Mouse (Mus musculus) urinary bladder, adult 2 months (tissue): ENCODE data around the gene Phactr4. TPM values are rescaled to one million over a fixed set of nuclear protein-coding genes. Genes with fewer than 3 reads are reported as not detected.

Experiments used
- DNase-seq: peaks from one replicate; pipeline ENCODE4 v3.0.0; 2022; ENCODE audit warnings: low spot score
- polyA plus RNA-seq: library from polyadenylated mRNA; depleted of rRNA; stranded (reverse); fragments of >200 nt; gene quantifications from 2 replicates; pipeline ENCODE4 v1.2.3, GENCODE M21; 2012

Phactr4 gene
- polyA plus RNA-seq, 1 experiment = 9.1 TPM

DNA sequence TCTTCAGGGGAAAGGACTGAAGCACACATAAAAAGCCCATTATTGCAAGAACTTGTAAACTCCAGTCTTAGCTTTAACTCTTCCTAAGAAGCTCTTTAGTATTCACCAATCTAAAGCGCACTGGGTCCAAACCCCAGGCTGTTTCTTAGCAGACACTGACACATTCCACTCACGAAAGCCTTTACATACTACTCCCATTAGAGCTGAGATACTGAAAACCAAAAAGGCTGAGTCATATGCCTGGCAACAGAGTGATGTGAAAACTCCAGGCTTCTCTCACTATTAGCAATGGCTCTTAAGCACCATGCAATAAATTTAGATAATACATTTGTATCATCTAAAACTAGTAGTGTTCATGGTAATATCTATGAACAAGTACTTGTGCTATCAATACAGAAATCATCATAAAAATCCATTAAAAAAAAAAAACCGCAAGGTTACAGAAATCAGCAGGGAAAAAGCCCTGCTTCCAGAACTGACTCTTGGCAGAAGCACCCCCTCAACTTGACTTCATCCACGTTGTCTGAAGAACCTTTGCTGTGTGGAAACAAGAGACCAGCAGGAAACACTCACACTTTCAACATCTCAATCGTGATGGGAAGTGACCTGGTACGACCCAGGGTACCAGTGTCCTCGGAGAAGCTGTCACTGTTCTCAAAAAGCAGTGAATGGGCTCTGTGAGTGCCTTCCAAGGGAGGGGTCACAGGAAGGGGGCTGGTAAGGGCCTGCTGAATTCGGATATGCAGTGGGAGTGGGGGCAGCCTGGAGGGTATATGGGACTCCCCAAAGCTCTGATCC lies 52.1 kb downstream of the Phactr4 start:
- DNase-seq = no peak

DNA sequence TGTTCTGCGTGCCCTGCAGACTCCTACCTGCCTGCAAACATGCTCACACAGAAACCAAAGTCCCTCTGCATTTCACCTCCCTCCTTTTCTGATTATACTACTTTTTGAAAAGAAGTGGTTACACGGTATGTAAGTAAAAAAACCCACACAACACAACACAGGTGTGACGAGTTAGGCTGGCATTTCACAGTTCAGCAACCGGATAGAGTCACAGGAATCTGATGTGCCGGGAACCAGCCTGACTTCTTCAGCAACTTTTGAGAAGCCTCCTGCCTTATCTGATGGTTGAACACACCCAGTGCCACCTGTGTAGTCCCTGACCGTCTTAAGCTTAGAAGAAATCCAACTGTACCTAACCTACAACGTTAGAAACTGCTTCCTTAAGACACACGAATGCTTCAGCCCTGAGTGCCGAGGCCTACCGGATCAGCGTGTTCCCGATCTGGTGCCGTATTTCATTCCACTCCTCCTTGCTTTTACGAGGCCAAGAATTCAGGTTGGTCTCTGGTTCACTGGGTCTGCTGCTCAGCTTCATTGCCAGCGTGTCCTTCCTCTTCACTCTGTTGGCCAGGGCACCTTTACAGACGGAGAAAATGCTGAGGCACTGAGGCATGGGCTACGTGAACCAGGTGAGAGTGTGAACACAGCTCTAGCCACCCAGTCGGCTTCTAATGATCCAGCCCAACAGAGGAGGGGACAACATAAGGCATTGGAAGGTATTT lies 54.6 kb downstream of the Phactr4 start:
- no peak for DNase-seq

DNA sequence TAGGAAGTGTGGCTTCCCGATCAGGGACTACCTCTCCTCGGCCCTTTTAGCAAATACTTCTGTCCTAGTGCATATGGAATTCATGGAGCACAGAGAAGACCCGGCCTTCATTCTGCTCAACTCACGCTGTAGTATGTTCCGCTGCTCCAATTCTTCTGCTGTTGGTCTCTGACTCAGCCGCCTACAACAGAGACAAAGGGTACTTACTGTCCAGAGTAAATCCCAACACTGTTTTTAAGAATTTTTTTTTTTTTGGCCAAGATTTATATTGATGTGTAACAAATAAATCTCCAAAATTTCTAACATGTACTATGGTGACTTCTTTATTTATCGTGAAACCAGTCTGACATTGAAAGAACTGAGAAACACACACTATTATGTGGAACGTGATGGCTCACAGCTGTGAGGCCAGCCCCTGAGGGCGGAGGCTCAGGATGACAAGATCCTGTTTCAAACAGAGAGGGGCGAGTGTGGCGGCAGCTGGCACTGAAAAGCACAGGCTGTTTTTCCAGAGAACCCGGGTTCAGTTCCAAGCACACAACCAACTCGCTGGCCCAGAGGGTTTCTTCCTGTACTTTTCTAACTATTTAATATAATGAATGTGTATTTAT lies 56.7 kb downstream of the Phactr4 start:
- no peak for DNase-seq

DNA sequence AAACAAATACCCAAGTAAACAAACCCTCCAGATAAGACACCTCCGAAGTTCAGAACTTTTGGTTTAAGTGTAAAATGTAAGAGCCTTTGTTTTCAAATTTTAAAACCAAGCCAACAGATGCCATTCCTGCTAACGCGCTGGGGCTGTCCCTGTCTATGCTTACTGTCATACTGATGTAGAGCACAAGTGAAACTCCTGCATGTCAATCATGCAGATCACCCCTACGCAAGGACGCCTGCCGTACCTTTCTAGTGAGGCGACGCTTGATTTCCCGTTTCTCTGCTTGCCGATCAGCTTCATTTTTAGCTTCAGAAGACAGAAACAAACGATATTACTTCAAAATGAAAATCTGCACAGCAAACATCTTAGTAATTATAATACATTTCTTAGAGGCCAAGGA lies 58.8 kb downstream of the Phactr4 start:
- no peak for DNase-seq

DNA sequence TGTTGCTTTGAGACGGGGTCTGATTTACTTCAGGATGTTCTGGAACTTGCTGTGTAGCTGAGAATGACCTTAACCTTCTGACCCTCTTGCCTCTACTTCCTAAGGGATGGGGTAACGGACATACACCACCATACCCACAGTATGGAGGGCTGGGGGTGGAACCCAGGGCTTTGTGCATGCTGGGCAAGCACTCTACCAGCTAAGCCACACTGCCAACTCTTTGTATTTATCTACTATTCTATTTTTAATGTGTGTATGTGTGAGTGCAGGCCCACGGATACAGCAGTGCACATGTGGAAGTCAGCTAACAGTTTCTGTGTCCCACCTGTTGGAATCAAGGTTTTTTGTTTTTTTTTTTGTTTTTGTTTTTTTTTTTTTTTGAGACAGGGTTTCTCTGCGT lies 62.8 kb downstream of the Phactr4 start:
- DNase-seq = no peak

DNA sequence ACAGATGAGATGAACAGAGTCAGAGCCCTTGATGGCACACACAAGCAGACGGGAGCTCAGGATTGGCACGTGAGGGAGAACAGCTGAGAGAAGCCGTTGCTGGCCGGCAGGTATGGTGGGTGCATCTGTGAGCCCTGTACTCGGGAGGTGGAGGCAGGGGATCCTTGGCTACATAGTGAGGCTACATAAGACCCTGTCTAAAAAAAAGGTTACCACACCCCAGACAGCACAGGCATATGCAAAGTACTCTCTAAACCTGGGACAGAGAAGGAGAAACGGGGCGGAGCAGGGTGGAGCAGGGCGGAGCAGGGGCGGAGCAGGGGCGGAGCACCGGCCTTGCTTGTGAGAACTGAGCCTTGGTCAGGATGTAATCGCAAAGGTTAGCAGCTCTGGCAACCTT lies 66.1 kb downstream of the Phactr4 start:
- DNase-seq = no peak

DNA sequence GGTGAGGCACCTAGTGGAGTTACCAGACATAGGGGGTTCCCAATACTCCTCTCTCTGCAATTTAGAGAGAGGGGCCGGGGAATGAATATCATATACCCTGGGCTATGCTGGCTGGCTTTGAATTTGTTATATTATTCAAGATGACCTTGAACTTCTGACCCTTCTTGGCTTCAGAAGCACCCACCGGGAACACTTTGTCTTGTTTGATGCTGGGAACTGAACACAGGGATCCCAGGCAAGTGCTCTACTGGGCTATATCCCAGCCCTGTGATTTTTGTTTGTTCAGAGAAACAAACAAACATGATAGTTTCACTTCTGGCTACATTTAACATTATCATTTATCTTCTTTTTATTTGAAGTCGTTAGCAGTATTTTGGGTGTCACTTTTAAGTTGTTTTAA lies 66.9 kb downstream of the Phactr4 start:
- no peak for DNase-seq

DNA sequence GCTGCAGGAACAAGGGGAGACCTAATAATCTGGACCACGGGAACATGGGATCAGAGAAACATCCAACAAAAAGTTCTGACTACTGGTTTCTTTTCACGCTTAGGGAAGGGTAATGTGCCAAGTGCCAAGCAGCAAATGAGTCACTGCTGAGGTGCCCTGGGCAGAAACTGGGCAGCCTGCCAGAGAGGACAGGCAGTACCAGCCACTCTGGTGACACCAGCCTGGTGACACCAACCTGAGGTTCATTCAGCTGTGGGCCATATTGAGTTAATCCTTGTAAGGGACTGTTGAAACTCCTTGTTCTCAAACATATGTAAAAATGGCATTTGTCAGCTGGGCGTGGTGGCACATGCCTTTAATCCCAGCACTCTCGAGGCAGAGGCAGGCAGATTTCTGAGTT lies 67.7 kb downstream of the Phactr4 start:
- peak; percentile 46 for DNase-seq

DNA sequence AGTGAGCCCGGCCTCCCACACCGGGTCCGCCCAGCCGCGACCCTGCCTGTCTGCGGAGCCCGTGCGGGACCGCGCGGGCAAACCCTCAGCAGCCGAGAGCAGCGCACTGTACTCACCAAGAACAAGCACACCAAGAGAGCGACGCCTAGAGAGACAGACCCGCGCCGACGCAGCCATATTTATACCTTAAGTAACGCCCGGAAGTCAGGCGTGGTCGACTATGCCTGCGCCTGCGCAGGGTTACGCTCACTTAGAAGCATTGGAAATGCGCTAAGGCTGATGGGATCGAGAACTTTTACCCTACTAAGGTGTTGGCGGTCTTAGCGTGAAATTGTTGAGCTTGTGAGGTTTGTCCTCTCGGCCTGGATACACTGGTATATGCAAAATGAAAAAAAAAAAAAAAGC lies 68.8 kb downstream of the Phactr4 start, which contains the start of gene Rcc1:
TSS of gene Rcc1 (minus strand) at position 125 of the 405 bp plus-strand sequence.
- DNase-seq = peak; percentile 89

DNA sequence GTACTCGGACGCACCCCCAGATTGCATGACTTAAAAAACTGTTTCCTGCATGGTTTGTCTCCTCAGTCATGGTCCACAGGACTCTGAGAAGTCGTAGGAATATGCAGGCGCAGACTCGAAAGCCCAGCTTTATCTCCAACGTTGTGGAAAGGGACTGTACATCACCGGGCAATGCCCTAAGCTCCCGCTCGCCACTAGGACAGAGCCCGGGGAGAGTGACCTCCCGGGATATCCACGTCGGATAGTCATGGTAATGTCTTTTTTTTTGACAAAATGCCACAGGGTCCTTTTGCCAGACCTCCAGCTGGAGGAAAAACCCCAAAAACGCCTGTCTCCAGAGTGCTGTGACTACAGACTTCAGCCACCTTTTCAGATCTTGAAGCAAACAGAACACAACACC lies 69.5 kb downstream of the Phactr4 start:
- no peak for DNase-seq

DNA sequence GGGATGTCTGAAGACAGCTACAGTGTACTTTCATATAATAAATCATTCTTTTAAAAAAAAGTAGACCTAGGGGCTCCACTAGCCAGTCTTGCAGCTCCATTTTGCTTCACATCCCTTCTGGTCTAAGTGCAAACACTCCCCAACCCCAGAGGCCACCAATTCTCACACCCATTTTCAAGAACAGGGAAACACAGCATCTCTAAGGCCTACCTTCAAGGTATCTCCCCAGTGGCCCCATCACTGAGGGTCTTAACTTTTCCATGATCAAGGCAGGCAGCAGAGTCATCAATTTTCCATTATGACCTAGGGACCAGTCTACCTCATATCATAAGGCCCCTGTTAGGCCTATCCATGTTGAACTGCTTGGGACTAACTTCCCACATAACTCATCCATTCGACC lies 70.9 kb downstream of the Phactr4 start:
- DNase-seq = no peak

DNA sequence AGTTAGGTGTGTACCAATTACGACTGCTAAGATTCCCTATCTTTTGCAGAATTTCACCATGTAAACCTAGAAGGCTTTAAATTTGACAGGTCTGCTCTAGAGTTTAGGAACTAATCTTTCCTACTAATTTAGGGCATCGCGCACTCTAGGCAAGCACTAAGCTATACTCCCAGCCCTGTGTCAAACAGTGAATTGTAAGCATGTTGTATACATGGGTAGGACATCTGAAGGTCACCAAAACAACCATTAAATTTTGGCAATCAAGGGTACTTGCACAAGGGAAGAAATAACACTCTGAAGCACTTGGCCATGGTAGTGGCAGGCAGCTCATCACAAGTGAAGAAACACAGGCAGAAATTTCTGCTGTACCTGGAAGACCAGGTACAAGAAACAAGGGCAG lies 71.4 kb downstream of the Phactr4 start:
- DNase-seq = no peak

DNA sequence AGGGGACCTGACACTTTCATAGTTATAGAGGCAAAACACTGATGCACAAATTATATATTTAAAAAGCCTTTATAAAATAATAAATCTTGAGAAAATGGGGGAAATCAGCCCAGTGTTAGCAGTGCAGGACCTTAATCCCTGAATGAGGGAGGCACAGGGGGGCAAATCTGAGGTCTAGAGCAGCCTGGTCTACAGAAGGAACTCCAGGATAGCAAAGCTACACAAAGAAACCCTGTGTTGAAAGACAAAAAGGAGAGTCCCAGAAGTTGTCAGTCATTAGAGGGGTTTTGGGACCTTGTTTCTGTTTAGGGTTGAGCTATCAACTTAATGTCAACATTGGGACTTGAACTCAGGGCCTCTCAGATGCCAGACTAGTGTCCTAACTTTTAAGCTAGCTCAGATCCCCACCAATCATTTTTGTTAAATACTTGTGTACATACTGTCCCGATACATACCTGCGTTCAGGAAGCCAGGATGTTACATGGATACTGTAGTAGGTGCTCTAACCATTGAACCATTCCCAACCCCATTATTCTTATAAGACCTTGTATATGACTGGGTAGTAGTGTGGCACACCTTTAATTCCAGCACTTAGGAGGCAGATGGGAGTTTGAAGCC lies 72.1 kb downstream of the Phactr4 start:
- no peak for DNase-seq

DNA sequence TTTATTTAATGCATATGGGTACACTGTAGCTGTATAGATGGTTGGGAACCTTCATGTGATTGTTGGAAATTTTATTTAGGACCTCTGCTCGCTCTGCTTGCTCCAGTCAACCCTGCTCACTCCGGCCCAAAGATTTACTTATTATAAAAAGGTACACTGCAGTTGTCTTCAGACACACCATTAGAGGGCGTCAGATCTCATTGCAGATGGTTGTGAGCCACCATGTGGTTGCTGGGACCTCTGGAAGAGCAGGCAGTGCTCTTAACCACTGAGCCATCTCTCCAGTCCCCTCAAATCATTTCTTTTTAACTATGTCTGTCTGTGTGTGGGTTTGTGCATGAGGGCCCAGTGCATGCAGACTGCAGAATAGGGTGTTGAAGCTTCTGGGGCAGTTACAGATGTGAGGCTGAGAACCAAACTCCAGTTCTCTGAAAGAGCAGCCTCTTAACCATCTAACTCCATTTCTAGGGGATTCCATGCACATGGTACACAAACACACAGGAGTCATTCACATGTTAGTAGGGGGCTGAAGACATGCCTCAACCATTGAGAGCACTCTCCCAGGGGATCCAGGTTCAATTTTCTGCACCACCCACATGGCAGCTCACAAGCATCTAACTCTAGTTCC lies 72.7 kb downstream of the Phactr4 start:
- DNase-seq = no peak

DNA sequence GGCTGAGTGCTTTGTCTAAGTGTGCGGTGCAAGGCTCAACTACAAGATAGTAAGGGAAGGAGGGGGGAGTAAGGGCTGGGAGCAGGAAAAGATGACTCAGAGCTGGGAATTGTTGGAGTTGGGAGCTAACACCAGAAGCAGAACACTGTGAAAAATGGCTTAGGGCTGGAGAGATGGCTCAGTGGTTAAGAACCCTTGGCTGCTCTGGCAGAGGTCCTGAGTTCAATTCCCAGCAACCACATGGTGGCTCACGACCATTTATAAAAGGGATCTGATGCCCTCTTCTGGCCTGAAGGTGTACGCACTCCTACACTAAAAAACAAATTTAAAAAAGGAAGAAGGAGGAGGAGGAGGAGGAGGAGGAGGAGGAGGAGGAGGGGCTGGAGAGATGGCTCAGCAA lies 75.6 kb downstream of the Phactr4 start:
- DNase-seq = no peak

DNA sequence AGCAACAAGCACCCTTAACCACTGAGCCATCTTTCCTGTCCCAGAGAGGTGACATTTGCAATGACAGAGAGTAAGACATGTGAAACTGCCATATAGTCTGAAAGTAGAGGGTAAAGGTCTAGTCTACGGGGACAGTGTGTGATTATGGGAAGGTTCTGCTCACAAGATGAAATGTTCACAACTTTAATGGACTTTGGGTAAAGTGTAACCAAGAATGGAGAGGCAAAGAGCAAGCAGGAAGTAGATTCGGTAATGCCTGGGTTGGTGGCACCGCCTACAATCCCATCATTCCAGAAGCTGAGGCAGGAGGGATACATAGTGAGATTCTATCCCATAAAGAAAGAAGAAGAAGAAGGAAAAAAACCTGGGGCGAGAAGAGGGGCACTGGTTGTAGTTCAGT lies 76.0 kb downstream of the Phactr4 start:
- DNase-seq = no peak

DNA sequence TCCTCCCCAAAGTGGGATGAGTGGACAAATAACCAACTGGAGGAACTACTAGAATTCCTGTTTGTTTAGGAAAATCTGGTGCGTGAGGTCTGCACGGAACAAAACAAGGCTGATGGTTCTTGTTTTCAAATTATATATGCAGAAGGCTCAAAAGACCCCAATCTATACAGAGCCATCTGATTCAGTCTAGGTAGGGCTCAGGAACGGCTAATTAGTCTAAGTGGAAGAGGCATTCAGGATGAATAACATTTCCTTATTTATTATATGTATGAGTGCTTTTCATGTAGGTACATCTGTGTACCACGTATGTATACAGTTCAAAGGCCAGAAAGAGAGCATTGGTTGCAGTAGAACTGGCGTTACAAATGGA lies 76.5 kb downstream of the Phactr4 start:
- no peak for DNase-seq

DNA sequence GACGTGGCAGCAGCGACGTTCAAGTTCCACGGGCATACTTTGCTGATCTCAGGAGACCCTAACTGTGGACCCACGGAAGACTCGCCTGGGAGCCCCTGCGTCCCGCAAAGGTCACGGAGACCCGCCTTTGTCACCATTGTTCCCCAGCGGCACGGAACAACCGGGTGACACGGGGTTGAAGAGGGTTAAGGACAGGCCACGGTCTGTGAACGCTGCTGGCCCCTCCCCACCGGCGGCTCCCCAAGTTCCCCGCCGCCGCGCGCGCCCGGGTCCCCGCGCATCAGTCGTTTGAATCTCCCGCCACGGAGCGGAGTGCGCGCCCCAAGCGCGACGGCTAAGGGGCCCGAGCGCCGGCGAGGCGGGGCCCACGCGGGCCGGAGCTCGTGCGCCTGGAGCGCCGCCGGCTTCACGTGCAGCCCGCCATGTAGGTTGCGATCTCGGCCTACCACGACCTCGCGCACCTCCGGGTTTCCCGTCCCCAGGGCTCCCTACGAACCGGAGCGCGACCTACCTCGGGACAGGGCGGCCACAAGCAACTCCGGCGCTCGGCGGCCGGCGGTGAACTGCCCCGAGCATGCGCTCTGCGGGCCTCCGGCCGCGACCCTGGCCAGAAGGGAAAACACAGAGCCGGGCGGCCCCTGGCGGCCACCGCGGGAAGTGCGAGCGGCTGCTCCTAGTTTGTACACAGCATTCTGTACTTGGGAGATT lies 77.0 kb downstream of the Phactr4 start:
- peak; percentile 95 for DNase-seq

DNA sequence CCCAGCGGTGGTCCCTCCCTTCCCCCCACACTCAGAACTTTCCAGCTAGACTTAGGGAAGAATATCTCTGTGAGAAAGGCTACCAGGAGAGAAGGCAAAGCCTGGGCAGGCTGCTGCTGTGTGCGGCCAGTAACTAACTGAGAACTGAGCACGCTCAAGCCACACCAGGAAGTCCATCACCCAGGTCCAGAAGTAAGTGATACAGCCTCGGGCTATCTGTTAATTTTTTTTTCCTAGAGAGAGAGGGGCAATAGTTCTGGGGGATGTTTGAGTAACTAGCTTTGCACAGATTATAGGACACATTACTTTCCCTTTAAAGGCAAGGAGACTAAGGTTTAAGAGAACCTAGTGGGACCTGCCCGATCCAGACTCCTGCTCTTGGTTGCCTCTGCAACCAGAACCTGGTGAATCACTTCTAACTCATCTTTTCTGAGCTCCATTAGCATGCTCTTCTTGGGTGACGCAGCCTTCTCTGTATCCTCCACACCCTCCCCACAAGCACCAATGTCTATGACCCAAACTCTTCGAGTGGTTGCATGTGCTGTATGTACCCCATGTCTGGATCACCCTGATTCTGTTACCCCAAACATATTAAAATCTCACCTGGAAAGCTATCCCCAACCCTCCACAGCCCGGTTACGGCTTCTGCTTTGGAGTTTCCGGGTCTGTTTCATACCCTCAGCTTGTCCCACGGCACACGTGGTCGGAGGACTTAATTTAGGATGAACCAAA lies 77.7 kb downstream of the Phactr4 start:
- no peak for DNase-seq

DNA sequence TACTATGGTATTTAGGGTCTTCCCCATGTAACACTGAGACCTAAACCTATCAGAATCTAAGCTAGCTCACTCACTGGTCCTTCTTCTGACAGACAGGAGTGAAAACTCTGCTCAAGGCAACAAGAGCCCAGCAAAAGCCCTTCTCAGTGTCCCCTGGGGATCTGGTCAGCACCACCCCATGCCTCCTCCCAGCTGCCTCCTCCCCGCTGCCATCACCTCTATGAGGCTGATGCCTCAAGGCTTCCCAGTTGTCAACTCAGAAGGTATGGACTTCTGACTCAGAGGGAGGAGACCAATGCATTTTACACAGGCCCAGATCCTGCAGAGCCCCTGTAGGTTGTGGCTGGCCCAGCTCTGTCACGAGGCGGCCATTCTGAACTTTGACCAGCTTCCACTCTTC lies 80.8 kb downstream of the Phactr4 start:
- DNase-seq = no peak

DNA sequence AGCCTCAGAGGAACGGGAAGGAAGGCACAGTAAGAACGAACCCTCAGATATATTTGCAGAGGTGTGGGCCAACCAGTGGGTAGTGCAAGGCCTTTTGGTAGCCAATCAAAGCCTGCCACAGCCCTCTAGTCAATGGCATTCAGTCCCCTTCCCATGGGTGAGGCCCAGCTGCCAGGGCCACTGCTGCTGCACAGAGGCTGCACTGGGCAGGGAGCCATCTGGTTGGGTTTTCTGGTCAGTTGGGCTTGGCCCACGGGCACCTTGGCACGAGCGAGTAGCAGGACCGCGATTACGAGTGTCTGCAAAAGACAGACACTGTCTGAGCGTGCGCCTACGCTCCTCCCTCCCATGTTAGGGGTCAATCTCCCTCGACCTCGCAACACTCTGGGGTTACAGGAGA lies 83.3 kb downstream of the Phactr4 start:
- DNase-seq = no peak
